Comparison of ENCODE assay signal across 8 mouse cellular contexts in the genomic region with DNA sequence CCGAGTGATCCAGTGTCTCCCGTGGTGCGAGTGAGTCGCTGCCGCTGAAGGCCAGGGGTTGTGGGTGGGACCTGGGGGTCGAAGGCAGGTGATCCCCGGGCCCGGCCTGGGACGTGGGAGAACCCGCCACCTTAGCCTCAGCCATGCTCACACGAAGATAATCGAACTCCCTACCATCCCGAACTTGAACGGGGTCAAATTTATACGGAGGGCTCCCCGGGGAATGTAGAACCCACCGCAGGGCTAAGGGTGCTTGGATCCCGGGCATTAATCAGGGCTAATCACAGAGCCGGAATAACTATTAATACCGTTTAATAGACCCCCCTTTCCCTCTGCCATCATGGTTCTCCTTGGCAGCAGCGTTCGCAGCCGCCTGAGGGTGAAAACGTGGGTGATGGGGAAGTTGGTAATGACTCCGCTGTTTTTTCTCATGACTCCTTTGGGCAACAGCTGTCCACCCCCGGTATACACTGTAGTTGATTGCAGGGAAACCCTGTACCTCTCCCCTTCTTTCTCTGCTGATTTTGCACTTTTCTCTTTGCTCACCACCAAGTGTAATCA. TPM values are rescaled to one million over a fixed set of nuclear protein-coding genes. Genes with fewer than 3 reads are reported as not detected.
DNase-seq lines count a peak whose midpoint lies in the region; ATAC-seq lines count a peak whose summit lies in the region.

No protein-coding gene starts in this region.

- under 1% methylated on average over 26 of the region's 26 CpGs for WGBS in hindbrain, embryonic 12.5 days
- 0% methylated on average over 26 of the region's 26 CpGs for WGBS in limb, embryonic 15.5 days
- 0% methylated on average over 26 of the region's 26 CpGs for WGBS in midbrain, embryonic 14.5 days
- under 1% methylated on average over 26 of the region's 26 CpGs for WGBS in stomach, embryonic 15.5 days

- ATAC-seq in hindbrain, embryonic 12.5 days (ENCODE audit: low FRiP score) = peak; percentile 9; the same call in 1 of the 2 replicates
- ATAC-seq in limb, embryonic 15.5 days (ENCODE audit: insufficient number of reproducible peaks, low FRiP score, low TSS enrichment, low read depth) = no peak
- no peak for ATAC-seq in midbrain, embryonic 14.5 days (ENCODE audit: low FRiP score, low TSS enrichment)
- ATAC-seq in stomach, embryonic 15.5 days (ENCODE audit: insufficient read depth, low FRiP score, low read depth) = no peak

- no peaks in the 10 kb centered on the region; the same call in 1 of the 2 replicates for H3K27me3 ChIP-seq in erythroblast, embryonic 14.5 days (ENCODE audit: control insufficient read depth)
- H3K27me3 ChIP-seq in hindbrain, embryonic 12.5 days = no peaks in the 10 kb centered on the region
- no peaks in the 10 kb centered on the region for H3K27me3 ChIP-seq in limb, embryonic 15.5 days
- H3K27me3 ChIP-seq in midbrain, embryonic 14.5 days (ENCODE audit: control insufficient read depth, insufficient read depth, low read length) = no peaks in the 10 kb centered on the region
- no peaks in the 10 kb centered on the region for H3K27me3 ChIP-seq in stomach, embryonic 15.5 days (replicated peaks)

- H3K4me3 ChIP-seq in erythroblast, embryonic 14.5 days (replicated peaks) = peak overlapping the region; percentile 79
- H3K4me3 ChIP-seq in hindbrain, embryonic 12.5 days = peak overlapping the region; percentile 97
- H3K4me3 ChIP-seq in limb, embryonic 15.5 days = peak overlapping the region; percentile 95
- H3K4me3 ChIP-seq in midbrain, embryonic 14.5 days (replicated peaks; ENCODE audit: low read depth, low read length) = peak overlapping the region; percentile 99
- H3K4me3 ChIP-seq in stomach, embryonic 15.5 days (replicated peaks) = peak overlapping the region; percentile 98

- peak; percentile 55 for DNase-seq in adrenal gland, adult 2 months
- no peak for DNase-seq in adrenal gland, postnatal 4 days (ENCODE audit: low spot score in 2 of 2)
- DNase-seq in brain, adult 2 months (ENCODE audit: low read depth, low spot score) = peak; percentile 52
- DNase-seq in midbrain, embryonic 14.5 days = peak; percentile 61

- H3K4me1 ChIP-seq in erythroblast, embryonic 14.5 days (ENCODE audit: control insufficient read depth) = peaks cover 31% of the 10 kb centered on the region
- H3K4me1 ChIP-seq in hindbrain, embryonic 12.5 days = peaks cover 19% of the 10 kb centered on the region
- H3K4me1 ChIP-seq in limb, embryonic 15.5 days = peaks cover 16% of the 10 kb centered on the region; the same call in 1 of the 2 replicates
- H3K4me1 ChIP-seq in midbrain, embryonic 14.5 days (ENCODE audit: control insufficient read depth, insufficient read depth, low read length) = peaks cover 22% of the 10 kb centered on the region
- peaks cover 12% of the 10 kb centered on the region; the same call in 1 of the 2 replicates for H3K4me1 ChIP-seq in stomach, embryonic 15.5 days

- peaks cover 45% of the 10 kb centered on the region for H3K36me3 ChIP-seq in erythroblast, embryonic 14.5 days (ENCODE audit: control insufficient read depth)
- 0 out of 2 replicates have a peak, but pooled peaks cover 13% of the 10 kb centered on the region for H3K36me3 ChIP-seq in hindbrain, embryonic 12.5 days
- H3K36me3 ChIP-seq in limb, embryonic 15.5 days = peaks cover 5% of the 10 kb centered on the region; the same call in 1 of the 2 replicates
- H3K36me3 ChIP-seq in midbrain, embryonic 14.5 days (ENCODE audit: control insufficient read depth, insufficient read depth, low read length) = peaks cover 11% of the 10 kb centered on the region
- peaks cover 5% of the 10 kb centered on the region; the same call in 1 of the 2 replicates for H3K36me3 ChIP-seq in stomach, embryonic 15.5 days

- H3K9me3 ChIP-seq in erythroblast, embryonic 14.5 days (ENCODE audit: control insufficient read depth, low read length) = no peaks in the 10 kb centered on the region
- H3K9me3 ChIP-seq in hindbrain, embryonic 12.5 days (replicated peaks) = no peaks in the 10 kb centered on the region
- no peaks in the 10 kb centered on the region for H3K9me3 ChIP-seq in limb, embryonic 15.5 days
- H3K9me3 ChIP-seq in midbrain, embryonic 14.5 days (ENCODE audit: control insufficient read depth, low read length) = no peaks in the 10 kb centered on the region
- H3K9me3 ChIP-seq in stomach, embryonic 15.5 days = no peaks in the 10 kb centered on the region

- no peak overlapping the region; the same call in 1 of the 2 replicates for H3K27ac ChIP-seq in hindbrain, embryonic 12.5 days
- H3K27ac ChIP-seq in limb, embryonic 15.5 days = peak overlapping the region; percentile 100; the same call in 1 of the 2 replicates
- H3K27ac ChIP-seq in midbrain, embryonic 14.5 days (replicated peaks; ENCODE audit: low read depth, low read length) = peak overlapping the region; percentile 98
- H3K27ac ChIP-seq in stomach, embryonic 15.5 days = peak overlapping the region; percentile 100

- peak overlapping the region; percentile 73 for H3K4me2 ChIP-seq in hindbrain, embryonic 12.5 days (replicated peaks)
- peak overlapping the region; percentile 75 for H3K4me2 ChIP-seq in limb, embryonic 15.5 days
- H3K4me2 ChIP-seq in midbrain, embryonic 14.5 days (ENCODE audit: low read length) = peak overlapping the region; percentile 67
- peak overlapping the region; percentile 72 for H3K4me2 ChIP-seq in stomach, embryonic 15.5 days

- peak overlapping the region; percentile 97 for H3K9ac ChIP-seq in hindbrain, embryonic 12.5 days
- peak overlapping the region; percentile 96 for H3K9ac ChIP-seq in limb, embryonic 15.5 days
- peak overlapping the region; percentile 94 for H3K9ac ChIP-seq in midbrain, embryonic 14.5 days (replicated peaks; ENCODE audit: low read length)
- H3K9ac ChIP-seq in stomach, embryonic 15.5 days = peak overlapping the region; percentile 97

RNA-seq across cellular contexts. Expression of gene BC005537, which starts 0.8 kb away (rescaled TPM):
- total RNA-seq in adrenal gland, adult 2 months (2021) = 100 to 1,000 TPM; 161 to 170 TPM
- polyA plus RNA-seq in adrenal gland, adult 2 months (2012; rRNA removed) = 56.8 and 70.6 TPM in 2 replicates
- 100 to 1,000 TPM; 169 to 181 TPM for total RNA-seq in adrenal gland, postnatal 4 days (2021)
- polyA plus RNA-seq in erythroblast, embryonic 14.5 days (2012) = 5.3 and 6.0 TPM in 2 replicates
- 16.5 and 20.8 TPM in 2 replicates for polyA plus RNA-seq in hindbrain, embryonic 12.5 days (2016; fragmentation: Nextera tagmentation; extraction: Ambion mirVana)
- 14.1 and 15.0 TPM in 2 replicates for polyA plus RNA-seq in limb, embryonic 15.5 days (2015; fragmentation: Nextera tagmentation; extraction: Ambion mirVana)
- polyA plus RNA-seq in midbrain, embryonic 14.5 days (2014; fragmentation: Nextera tagmentation; extraction: Ambion mirVana) = 51.8 and 76.3 TPM in 2 replicates
- 12.5 and 14.2 TPM in 2 replicates for polyA plus RNA-seq in stomach, embryonic 15.5 days (2015; fragmentation: Nextera tagmentation; extraction: Ambion mirVana)

RNA-seq across cellular contexts. Expression of gene Acot13, which starts 29.1 kb away (rescaled TPM):
- 10 to 100 TPM; 86.6 to 88.5 TPM for total RNA-seq in adrenal gland, adult 2 months (2021)
- polyA plus RNA-seq in adrenal gland, adult 2 months (2012; rRNA removed) = 44.0 and 63.8 TPM in 2 replicates
- total RNA-seq in adrenal gland, postnatal 4 days (2021) = 10 to 100 TPM; 49.6 to 58.0 TPM
- 3.5 and 5.2 TPM in 2 replicates for polyA plus RNA-seq in erythroblast, embryonic 14.5 days (2012)
- polyA plus RNA-seq in hindbrain, embryonic 12.5 days (2016; fragmentation: Nextera tagmentation; extraction: Ambion mirVana) = 39.7 and 50.8 TPM in 2 replicates
- polyA plus RNA-seq in limb, embryonic 15.5 days (2015; fragmentation: Nextera tagmentation; extraction: Ambion mirVana) = 66.3 and 75.3 TPM in 2 replicates
- polyA plus RNA-seq in midbrain, embryonic 14.5 days (2014; fragmentation: Nextera tagmentation; extraction: Ambion mirVana) = 40.3 and 46.3 TPM in 2 replicates
- polyA plus RNA-seq in stomach, embryonic 15.5 days (2015; fragmentation: Nextera tagmentation; extraction: Ambion mirVana) = 102 and 103 TPM in 2 replicates

RNA-seq across cellular contexts. Expression of gene Tdp2, which starts 29.3 kb away (rescaled TPM):
- 10 to 100 TPM; 16.7 to 20.7 TPM for total RNA-seq in adrenal gland, adult 2 months (2021)
- 9.0 and 11.3 TPM in 2 replicates for polyA plus RNA-seq in adrenal gland, adult 2 months (2012; rRNA removed)
- total RNA-seq in adrenal gland, postnatal 4 days (2021) = 10 to 100 TPM; 39.4 to 40.7 TPM
- 2.3 and 3.1 TPM in 2 replicates for polyA plus RNA-seq in erythroblast, embryonic 14.5 days (2012)
- 59.5 and 61.6 TPM in 2 replicates for polyA plus RNA-seq in hindbrain, embryonic 12.5 days (2016; fragmentation: Nextera tagmentation; extraction: Ambion mirVana)
- polyA plus RNA-seq in limb, embryonic 15.5 days (2015; fragmentation: Nextera tagmentation; extraction: Ambion mirVana) = 44.3 and 46.2 TPM in 2 replicates
- polyA plus RNA-seq in midbrain, embryonic 14.5 days (2014; fragmentation: Nextera tagmentation; extraction: Ambion mirVana) = 36.4 and 40.4 TPM in 2 replicates
- 52.3 and 56.3 TPM in 2 replicates for polyA plus RNA-seq in stomach, embryonic 15.5 days (2015; fragmentation: Nextera tagmentation; extraction: Ambion mirVana)

RNA-seq across cellular contexts. Expression of gene Gmnn, which starts 40.5 kb away (rescaled TPM):
- total RNA-seq in adrenal gland, adult 2 months (2021) = 10 to 100 TPM in 1 of 2 experiments, 1 to 10 TPM in 1; 4.4 to 12.1 TPM
- 0.85 TPM in 1 of 2 replicates, not detected in the other for polyA plus RNA-seq in adrenal gland, adult 2 months (2012; rRNA removed)
- 10 to 100 TPM; 29.1 to 31.7 TPM for total RNA-seq in adrenal gland, postnatal 4 days (2021)
- polyA plus RNA-seq in erythroblast, embryonic 14.5 days (2012) = 1.7 and 1.8 TPM in 2 replicates
- polyA plus RNA-seq in hindbrain, embryonic 12.5 days (2016; fragmentation: Nextera tagmentation; extraction: Ambion mirVana) = 67.6 and 76.3 TPM in 2 replicates
- polyA plus RNA-seq in limb, embryonic 15.5 days (2015; fragmentation: Nextera tagmentation; extraction: Ambion mirVana) = 72.6 and 73.7 TPM in 2 replicates
- 16.0 and 24.1 TPM in 2 replicates for polyA plus RNA-seq in midbrain, embryonic 14.5 days (2014; fragmentation: Nextera tagmentation; extraction: Ambion mirVana)
- polyA plus RNA-seq in stomach, embryonic 15.5 days (2015; fragmentation: Nextera tagmentation; extraction: Ambion mirVana) = 111 TPM in 2 replicates

RNA-seq across cellular contexts. Expression of gene D130043K22Rik, which starts 42.7 kb away (rescaled TPM):
- 1 to 10 TPM in 1 of 2 experiments, under 1 TPM in 1; 0.29 to 1.7 TPM for total RNA-seq in adrenal gland, adult 2 months (2021)
- 0.20 and 0.31 TPM in 2 replicates for polyA plus RNA-seq in adrenal gland, adult 2 months (2012; rRNA removed)
- total RNA-seq in adrenal gland, postnatal 4 days (2021) = 1 to 10 TPM; 1.0 to 1.6 TPM
- polyA plus RNA-seq in erythroblast, embryonic 14.5 days (2012) = not detected in 2 replicates
- 1.9 and 2.3 TPM in 2 replicates for polyA plus RNA-seq in hindbrain, embryonic 12.5 days (2016; fragmentation: Nextera tagmentation; extraction: Ambion mirVana)
- 0.04 and 0.06 TPM in 2 replicates for polyA plus RNA-seq in limb, embryonic 15.5 days (2015; fragmentation: Nextera tagmentation; extraction: Ambion mirVana)
- polyA plus RNA-seq in midbrain, embryonic 14.5 days (2014; fragmentation: Nextera tagmentation; extraction: Ambion mirVana) = 3.5 and 4.2 TPM in 2 replicates
- 0.51 and 0.79 TPM in 2 replicates for polyA plus RNA-seq in stomach, embryonic 15.5 days (2015; fragmentation: Nextera tagmentation; extraction: Ambion mirVana)

Comparison
In these comparisons a context has a peak if more than half of its experiments do, and no peak if none do; other contexts are left out.
1. DNase-seq: peak in adrenal gland, adult 2 months (single experiment), brain, adult 2 months (single experiment) and midbrain, embryonic 14.5 days (single experiment); none in adrenal gland, postnatal 4 days (0 of 2).
2. Peak in every context shown above with its lines, with median percentiles within 50 percentile points of each other: H3K4me3 ChIP-seq, H3K4me2 ChIP-seq and H3K9ac ChIP-seq.